Mouse (Mus musculus) bone marrow macrophage, adult 2 months (primary cell): ENCODE measurements around the gene Gm10273. TPM values are rescaled to one million over a fixed set of nuclear protein-coding genes. Genes with fewer than 3 reads are reported as not detected.
"Not testable (repeated sequence)": the region's sequence is repeated elsewhere in the genome, so short reads cannot be mapped to it uniquely, and the experiment has no call there.

Source experiments
- H3K27ac ChIP-seq: 2 replicates; pipeline ENCODE4 v1.5.1; 2012; ENCODE audit warnings: low read depth, low read length; ENCODE audit not compliant: insufficient read depth
- H3K4me1 ChIP-seq: 2 replicates; pipeline ENCODE4 v1.6.1; 2012; ENCODE audit warnings: low read length; ENCODE audit not compliant: control insufficient read depth, insufficient read depth
- H3K4me3 ChIP-seq: 2 replicates; pipeline ENCODE4 v1.5.1; 2012; ENCODE audit warnings: mild to moderate bottlenecking, low read length, moderate library complexity; ENCODE audit not compliant: insufficient read depth
- CTCF ChIP-seq: IDR thresholded peaks from 2 replicates; pipeline ENCODE4 v1.5.1; 2012; ENCODE audit warnings: low read depth, mild to moderate bottlenecking, low read length, moderate library complexity
- POLR2A ChIP-seq: IDR thresholded peaks from 2 replicates; pipeline ENCODE4 v1.6.1; 2012; ENCODE audit warnings: mild to moderate bottlenecking, low read depth, low read length, borderline replicate concordance
- polyA plus RNA-seq: library from polyadenylated mRNA; stranded (reverse); fragments of >200 nt; gene quantifications from 2 replicates; pipeline ENCODE4 v1.2.4, GENCODE M21; 2012; ENCODE audit not compliant: missing spikeins, insufficient read depth, insufficient read length

The Gm10273 gene
- polyA plus RNA-seq, 1 experiment: 25.2 TPM

DNA sequence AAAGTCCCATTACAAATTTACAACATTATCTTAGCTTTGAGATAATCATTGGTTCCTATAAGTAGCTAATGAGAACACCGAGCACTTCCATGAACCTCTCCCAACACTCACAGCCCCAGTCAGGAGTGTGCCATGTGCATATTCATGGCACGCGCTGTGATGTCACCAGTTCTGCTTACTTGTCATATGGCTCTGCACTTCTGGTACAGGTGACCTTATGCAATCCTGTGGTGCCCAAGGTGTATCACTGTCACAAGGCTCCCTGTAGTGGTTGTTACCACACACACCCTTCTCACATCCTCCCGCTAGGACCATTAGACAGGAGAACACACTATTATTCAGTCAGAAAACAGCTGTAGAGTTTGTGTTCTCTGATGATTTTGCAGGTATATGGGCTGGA lies 28.7 kb upstream of the Gm10273 start:
- TF ChIP-seq POLR2A: no peak
- no peak for TF ChIP-seq CTCF
- Histone ChIP-seq H3K27ac (no peak overlapping the region), H3K4me1 (peaks cover 15% of the 10 kb centered on the region), H3K4me3 (no peak overlapping the region)

GRCm38 (mm10) chr10:59367206-59367605 lies 28.2 kb upstream of the Gm10273 start:
- Histone ChIP-seq H3K4me3 (no peak overlapping the region), H3K27ac (no peak overlapping the region), H3K4me1 (peaks cover 15% of the 10 kb centered on the region)
- TF ChIP-seq CTCF: no peak
- no peak for TF ChIP-seq POLR2A

GRCm38 (mm10) chr10:59368729-59369128 lies 26.7 kb upstream of the Gm10273 start:
- Histone ChIP-seq H3K4me1 (peaks cover 17% of the 10 kb centered on the region), H3K27ac (no peak overlapping the region), H3K4me3 (no peak overlapping the region)
- TF ChIP-seq POLR2A (no peak), CTCF (no peak)

DNA sequence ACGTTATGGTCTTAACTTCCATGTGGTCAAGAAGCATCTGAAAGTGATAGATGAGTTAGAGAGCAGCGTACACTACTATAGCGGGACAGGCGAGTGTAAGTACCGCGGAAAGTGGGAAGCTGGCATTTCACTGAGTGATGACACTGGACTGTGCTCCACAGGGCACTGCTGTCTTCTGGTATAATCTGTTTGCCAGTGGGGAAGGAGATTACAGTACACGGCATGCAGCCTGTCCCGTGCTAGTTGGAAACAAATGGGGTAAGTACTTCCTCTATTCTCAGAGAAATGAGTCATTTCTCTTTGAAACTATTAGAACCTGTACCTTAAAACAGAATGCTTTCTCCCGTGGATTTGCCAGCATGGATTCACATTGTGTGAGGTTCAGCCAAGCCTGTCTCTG lies 26.0 kb upstream of the Gm10273 start:
- no peak overlapping the region for H3K4me3 ChIP-seq
- no peak for TF ChIP-seq CTCF

GRCm38 (mm10) chr10:59377906-59378305 lies 17.5 kb upstream of the Gm10273 start:
- Histone ChIP-seq H3K27ac (no peak overlapping the region), H3K4me1 (no peaks in the 10 kb centered on the region), H3K4me3 (no peak overlapping the region)
- TF ChIP-seq CTCF (no peak), POLR2A (no peak)

More for the DNA sequence above, 26.0 kb upstream of the Gm10273 start:
- peaks cover 17% of the 10 kb centered on the region for H3K4me1 ChIP-seq
- H3K27ac ChIP-seq: peak overlapping the region; percentile 2; the same call in 1 of the 2 replicates

GRCm38 (mm10) chr10:59378728-59379127 lies 16.7 kb upstream of the Gm10273 start:
- Histone ChIP-seq H3K4me1 (no peaks in the 10 kb centered on the region), H3K27ac (no peak overlapping the region), H3K4me3 (no peak overlapping the region)
- TF ChIP-seq CTCF (peak; percentile 26; the same call in 1 of the 2 replicates), POLR2A (no peak)

DNA sequence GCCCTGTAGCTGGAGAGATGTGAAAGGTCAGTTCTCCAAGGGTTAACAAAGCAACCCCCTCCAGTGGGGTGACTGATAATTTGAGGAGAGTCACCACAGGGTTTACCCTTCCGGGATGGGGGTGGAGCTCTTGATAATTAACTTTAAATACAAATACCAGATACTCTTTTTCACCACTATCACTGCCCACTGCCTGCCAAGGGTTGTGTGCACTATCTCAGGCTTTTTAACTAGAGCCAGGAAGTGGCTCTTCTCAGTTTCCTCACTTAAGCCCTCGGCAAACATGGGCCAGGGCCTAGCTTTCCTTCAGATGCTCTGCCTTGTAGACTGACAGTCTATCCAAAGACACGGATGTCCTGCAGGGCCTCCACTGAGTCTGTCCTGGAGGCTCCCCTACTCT lies 15.5 kb upstream of the Gm10273 start:
- Histone ChIP-seq H3K4me3 (no peak overlapping the region), H3K4me1 (no peaks in the 10 kb centered on the region), H3K27ac (no peak overlapping the region)
- no peak for TF ChIP-seq POLR2A
- TF ChIP-seq CTCF: no peak

- no peak for TF ChIP-seq CTCF
- no peak for TF ChIP-seq POLR2A
- no peak overlapping the region for H3K27ac ChIP-seq
- no peaks in the 10 kb centered on the region for H3K4me1 ChIP-seq
- H3K4me3 ChIP-seq: no peak overlapping the region
Measured at GRCm38 (mm10) chr10:59380411-59380821, 15.0 kb upstream of the Gm10273 start.

DNA sequence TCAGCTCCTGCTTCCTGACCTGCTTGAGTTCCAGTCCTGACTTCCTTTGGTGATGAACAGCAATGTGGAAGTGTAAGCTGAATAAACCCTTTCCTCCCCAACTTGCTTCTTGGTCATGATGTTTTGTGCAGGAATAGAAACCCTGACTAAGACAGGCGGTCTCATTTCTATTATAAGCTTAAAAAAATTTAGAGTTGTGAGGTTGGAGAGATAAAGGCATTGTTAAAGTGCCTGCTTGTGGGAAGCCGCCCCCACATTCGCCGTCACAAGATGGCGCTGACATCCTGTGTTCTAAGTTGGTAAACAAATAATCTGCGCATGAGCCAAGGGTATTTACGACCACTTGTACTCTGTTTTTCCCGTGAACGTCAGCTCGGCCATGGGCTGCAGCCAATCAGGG lies 13.9 kb upstream of the Gm10273 start:
- H3K27ac ChIP-seq, H3K4me1 ChIP-seq, H3K4me3 ChIP-seq: not testable (repeated sequence)

DNA sequence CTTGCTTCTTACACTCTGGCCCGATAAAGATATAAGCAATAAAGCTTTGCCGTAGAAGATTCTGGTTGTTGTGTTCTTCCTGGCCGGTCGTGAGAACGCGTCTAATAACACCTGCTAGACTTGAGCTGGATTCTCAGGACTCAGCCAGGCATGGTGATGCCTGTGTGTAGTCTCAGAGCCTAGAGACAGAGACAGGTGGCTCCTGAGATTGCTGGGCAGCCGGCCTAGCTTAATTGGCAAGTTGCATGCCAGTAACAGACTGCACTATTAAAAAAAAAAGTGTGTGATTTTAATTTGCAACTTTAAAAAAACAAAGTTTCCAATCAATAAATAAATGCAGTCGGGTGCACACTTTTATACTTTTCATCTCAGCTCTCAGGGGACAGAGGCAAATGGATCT lies 8.5 kb upstream of the Gm10273 start:
- no peak for TF ChIP-seq POLR2A
- no peak for TF ChIP-seq CTCF
- H3K4me3 ChIP-seq: no peak overlapping the region
- no peak overlapping the region for H3K27ac ChIP-seq
- peaks cover 4% of the 10 kb centered on the region for H3K4me1 ChIP-seq

DNA sequence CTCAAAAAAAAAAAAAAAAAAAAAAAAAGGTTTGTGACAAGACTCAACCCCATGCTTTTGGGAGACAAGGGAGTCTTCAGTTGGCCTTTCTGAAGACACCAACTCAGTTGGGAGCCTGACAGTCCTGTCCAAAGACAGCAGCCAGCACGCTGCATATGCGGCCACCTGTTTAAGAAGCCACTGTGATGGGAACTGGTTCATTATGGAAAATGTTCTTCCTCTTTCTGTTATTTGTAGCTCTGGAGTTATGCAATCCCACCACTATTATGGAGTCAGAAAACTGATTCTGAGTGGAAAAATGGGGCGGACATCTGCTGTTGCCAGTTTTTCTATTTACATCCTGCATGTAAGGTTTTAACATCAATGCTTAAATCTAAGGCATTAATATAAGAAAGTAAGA lies 5.8 kb upstream of the Gm10273 start:
- H3K4me3 ChIP-seq: no peak overlapping the region
- no peak overlapping the region for H3K27ac ChIP-seq
- H3K4me1 ChIP-seq: peaks cover 4% of the 10 kb centered on the region
- TF ChIP-seq POLR2A (no peak), CTCF (no peak)

GRCm38 (mm10) chr10:59391907-59392306 lies 3.5 kb upstream of the Gm10273 start:
- H3K27ac ChIP-seq: no peak overlapping the region
- H3K4me3 ChIP-seq: no peak overlapping the region
- peaks cover 4% of the 10 kb centered on the region for H3K4me1 ChIP-seq
- TF ChIP-seq CTCF (no peak), POLR2A (no peak)
